Mouse (Mus musculus) adrenal gland, postnatal 25 days (tissue): ENCODE measurements around the gene Kcnc1. TPM values are rescaled to one million over a fixed set of nuclear protein-coding genes. Genes with fewer than 3 reads are reported as not detected.
A peak's percentile ranks its signal among the peaks of the same experiment; 100 is the strongest.

ENCODE experiments used
- DNase-seq: peaks from one replicate; pipeline ENCODE4 v3.0.0; 2021; ENCODE audit warnings: mixed read lengths
- long read RNA-seq: library from polyadenylated mRNA; stranded (forward); transcript quantifications from one replicate; pipeline ENCODE4 v2.0.0, GENCODE M21; 2021
- total RNA-seq: library from RNA; stranded (reverse); gene quantifications from 2 replicates; pipeline ENCODE4 v1.2.3, GENCODE M21; 2021

Gene Kcnc1
- 0.33 TPM in 2 replicates for total RNA-seq
- long read RNA-seq: 0 reads

DNA sequence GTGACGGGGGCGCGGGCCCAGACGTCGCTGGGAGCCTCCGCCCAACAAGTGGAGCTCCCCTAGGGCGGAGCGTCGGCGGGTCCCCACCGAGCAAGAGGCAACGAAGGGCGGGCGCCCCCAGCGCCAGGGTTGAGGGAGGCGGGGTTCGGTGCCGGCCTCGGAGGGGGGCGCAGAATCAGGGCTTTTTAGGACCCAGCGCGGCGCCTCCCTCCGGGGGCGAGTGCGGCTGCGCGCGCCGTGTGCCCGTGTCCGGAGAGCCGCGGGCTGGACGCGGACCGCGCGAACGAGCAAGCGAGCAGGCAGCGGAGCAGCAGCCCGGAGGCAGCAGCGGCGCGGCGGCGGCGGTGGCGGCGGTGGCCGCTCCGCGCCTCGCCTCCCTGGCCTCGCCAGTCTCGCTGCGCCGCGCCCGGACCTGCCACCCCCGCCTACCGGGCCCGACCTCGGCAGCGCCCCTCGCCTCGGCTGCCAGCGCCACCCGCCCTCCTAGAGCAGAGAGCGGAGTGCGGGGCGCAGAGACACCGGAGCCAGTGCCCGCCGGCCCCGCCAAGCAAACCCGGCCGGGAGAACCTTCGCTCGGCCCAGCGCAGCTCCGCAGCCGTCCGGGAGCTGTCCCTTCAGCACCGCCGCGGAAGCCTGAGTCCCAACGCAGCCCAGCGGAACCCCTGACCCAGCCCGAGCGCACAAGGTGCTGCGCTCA is at the start of gene Kcnc1:
Kcnc1 (plus strand) TSS at position 267 of the 697 bp plus-strand sequence.
- peak; percentile 87 for DNase-seq

DNA sequence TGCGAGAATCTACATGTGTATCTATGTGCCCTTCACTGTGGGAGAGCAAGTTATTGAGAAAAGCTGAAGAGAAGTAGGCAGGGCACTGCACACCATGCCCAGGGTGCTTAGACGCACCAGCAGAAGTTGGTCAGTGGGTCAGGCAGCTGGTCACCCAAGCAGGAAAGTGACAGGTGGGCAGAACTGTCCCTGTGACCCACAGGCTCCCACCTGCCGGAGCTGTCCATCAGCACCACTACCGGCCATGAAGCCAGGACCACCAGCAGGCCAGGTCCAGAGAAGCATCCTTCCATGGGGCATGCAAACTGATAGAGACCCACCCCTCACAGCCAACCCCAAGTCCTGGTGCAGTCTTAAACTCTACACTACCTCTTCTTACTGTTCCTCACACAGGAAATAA is 48.6 kb upstream of the Kcnc1 start:
- no peak for DNase-seq

DNA sequence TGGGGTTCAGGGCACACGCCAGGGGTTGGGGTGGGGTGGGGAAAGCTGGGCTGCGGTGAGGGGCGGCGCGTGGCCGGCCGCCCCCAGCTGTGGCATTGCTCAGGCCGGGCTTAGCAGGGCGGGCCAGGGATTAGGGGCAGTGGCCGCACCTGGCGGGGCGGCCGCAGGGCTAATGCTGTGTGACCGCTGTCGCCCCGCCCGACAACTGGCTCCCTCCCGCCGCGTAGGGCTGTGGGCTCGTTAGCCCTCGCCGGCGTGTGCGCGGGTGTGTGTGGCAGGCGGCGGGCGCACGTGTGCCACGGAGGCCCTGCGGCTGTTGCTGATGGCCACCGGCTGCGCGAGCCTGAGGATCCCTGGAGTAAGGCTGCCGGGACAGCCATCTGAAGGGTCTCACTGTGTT is 47.5 kb upstream of the Kcnc1 start:
- DNase-seq: no peak

DNA sequence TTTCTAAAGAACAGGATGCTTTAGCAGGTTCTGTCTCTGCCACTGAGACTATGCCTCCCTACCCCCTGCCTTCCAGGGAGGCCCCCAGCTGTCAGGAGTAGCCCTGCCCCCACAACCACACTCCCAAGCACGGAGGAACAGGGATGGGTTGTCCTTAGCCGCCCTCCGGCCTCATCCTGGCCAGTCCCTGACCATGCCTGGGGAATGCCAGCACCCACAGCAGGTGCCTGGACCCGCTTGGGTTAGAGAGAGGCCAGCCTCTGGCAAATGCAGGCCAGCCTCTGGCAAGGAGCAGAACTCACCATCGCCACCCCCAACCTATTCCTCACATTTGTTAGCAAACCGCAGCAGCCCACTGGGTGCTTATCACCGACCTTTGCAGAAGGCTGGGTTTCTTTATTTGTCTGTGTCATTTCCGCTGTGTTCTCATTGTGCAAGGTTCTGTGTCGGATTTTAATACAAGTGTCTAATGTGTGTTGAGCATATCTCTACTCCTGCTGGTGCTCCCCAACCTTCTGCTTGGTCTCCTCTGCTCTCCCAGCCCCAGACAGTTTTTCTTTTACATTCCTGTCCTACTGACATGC is 46.1 kb upstream of the Kcnc1 start:
- no peak for DNase-seq

DNA sequence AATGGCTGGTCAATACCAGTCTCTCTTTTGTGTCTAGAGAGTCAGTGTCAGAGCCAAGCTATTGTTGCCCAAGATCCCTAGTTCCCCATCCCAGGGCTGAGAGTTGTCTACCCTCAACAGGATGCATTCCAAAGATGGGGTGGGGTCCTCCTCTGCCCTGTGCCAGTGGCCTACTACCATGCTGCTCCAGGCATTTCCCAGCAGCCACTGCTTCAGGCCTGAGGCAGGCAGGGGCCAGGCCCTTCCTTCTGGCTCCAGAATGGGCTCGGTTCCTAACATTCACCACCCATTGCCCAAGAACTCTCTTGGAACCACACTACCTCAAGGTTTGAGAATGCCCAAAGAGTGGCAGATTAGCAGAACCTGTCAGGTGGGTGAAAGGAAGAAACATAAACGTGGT is 43.5 kb upstream of the Kcnc1 start:
- DNase-seq: no peak

DNA sequence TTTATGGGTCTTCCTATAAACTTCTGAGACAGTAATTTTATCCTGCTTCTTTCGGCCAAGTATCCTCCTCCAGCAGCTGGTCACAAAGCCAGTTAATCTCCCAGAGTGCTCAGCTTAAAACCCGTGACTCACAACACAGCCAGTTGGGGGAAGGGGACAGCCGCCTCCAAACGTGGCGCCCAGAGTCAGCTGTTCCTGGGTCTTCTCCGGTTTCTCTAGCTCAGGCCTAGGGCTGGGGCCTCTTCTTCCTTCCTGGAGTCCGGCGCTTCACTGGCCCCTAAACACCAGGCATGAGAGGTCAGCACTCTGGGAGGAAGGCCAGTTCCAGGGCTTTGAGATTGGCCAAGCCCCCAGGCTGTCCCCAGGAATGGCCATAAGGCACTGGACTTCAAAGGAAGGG is 43.1 kb upstream of the Kcnc1 start:
- DNase-seq: no peak

DNA sequence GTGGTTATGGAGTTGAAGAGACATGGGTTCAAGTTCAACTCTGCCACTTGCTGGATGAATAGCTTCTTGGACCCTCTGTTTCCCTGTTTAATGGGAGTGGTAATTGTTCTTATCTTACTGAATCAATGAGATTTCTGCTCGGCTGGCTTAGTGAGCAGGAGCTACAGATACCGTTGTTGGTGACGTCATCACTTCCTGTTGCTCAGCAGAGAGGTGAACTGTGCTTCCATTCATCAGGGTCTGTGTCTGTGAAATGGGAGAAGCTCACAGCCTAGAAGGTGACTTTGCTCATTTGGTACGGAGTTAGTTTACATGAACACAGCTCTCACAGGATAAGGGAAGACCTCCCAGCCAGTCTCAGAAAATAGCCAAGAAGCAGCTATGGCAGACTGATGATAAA is 42.4 kb upstream of the Kcnc1 start:
- DNase-seq: no peak

DNA sequence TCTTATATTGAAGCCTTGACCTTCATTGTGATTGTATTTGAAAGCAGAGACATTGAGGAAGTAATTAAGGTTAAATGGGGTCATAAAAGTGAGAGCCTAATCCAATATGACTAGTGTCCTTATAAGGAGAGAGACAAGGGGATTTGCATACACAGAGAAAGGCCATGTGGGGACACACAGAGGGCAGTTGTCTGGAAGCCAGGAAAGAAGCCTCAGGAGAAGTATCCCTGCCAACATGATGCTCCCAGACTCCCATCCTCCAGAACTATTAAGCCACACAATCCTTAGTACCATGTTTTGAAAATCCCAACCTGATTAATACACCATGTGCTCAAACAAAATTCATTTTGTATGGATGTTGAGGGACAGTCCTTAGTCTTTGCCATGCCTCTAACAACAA is 34.5 kb upstream of the Kcnc1 start:
- DNase-seq: no peak

DNA sequence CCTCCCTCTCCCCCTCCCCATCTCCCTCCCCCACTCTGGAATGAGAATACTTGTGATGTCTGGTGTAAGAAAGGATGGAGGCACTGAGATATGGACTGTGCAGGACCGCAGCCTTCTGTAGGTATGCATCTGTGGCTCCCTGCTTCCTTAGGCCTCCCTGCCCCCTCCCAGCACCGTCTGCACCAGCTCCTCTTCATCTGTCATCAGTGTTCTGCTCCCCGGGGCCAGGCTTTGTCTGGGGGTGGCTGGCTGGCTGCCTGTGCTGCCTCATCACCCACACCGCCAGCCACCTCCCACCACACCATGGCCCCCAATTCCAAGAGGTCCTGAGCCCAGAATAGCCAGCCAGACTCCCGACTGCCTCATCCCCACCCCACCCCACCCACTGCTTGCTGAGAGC is 32.1 kb upstream of the Kcnc1 start:
- no peak for DNase-seq

DNA sequence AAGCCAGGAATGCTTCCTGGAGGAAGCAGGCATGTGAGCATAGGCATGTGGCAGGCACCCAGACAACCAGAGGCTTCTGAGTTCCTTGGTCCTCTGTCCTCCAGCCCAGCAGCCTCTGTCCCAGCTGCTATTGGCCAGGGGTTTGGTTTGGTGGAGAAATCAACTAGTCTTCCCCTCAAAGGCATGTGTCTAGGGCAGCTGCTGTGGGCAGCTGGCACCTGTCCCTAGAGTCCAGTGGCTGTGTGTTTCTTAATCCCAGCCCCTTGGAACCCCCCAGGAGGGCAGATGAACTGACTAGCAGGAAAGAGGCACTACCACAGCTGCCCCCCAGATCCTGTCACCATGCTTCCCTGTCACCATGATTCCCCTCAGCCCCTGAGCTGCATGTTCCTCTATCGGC is 30.5 kb upstream of the Kcnc1 start:
- DNase-seq: no peak

DNA sequence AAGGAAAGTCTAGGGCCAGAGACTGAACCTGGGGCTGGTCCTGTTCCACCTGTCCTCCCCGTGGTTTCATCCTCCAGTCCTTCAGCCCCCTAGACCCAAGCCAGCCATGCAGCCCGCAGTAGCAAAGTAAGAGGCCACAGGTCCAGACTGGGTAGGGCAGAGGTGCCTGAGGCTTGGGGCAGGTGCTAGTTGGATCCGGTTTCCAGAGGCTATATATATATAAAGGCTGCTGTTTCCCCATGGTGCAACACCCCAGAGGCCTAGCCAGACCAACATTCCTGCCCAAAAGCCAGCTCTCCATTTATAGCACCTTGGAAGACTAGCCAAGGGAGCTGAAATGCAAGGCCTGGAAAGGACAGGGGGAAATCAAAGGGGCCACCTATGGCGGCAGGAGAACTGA is 25.2 kb upstream of the Kcnc1 start:
- no peak for DNase-seq

DNA sequence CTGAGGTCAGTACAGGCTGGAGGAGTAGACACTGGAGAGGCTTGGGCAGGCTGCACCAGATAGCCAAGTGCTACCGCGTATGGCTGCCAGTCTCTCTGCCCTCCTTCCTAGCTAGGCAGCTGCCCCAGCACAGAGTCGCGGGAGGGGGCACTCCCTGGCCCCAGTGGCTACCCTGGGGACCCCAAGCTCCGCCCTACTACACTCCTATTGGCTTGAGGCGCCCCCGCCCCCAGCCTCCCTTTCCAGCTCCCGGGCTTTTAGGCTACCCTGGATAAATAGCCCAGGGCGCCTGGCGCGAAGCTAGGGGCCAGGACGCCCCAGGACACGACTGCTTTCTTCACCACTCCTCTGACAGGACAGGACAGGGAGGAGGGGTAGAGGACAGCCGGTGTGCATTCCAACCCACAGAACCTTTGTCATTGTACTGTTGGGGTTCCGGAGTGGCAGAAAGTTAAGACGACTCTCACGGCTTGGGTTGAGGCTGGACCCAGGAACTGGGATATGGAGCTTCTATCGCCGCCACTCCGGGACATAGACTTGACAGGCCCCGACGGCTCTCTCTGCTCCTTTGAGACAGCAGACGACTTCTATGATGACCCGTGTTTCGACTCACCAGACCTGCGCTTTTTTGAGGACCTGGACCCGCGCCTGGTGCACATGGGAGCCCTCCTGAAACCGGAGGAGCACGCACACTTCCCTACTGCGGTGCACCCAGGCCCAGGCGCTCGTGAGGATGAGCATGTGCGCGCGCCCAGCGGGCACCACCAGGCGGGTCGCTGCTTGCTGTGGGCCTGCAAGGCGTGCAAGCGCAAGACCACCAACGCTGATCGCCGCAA is 19.9 kb upstream of the Kcnc1 start, which contains the start of gene Myod1:
Myod1 (plus strand) TSS at position 303 of the 836 bp plus-strand sequence.
- no peak for DNase-seq

DNA sequence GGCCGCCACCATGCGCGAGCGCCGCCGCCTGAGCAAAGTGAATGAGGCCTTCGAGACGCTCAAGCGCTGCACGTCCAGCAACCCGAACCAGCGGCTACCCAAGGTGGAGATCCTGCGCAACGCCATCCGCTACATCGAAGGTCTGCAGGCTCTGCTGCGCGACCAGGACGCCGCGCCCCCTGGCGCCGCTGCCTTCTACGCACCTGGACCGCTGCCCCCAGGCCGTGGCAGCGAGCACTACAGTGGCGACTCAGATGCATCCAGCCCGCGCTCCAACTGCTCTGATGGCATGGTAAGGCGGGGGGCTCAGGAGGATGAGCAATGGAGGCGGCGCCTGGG is 19.3 kb upstream of the Kcnc1 start:
- DNase-seq: peak; percentile 10

DNA sequence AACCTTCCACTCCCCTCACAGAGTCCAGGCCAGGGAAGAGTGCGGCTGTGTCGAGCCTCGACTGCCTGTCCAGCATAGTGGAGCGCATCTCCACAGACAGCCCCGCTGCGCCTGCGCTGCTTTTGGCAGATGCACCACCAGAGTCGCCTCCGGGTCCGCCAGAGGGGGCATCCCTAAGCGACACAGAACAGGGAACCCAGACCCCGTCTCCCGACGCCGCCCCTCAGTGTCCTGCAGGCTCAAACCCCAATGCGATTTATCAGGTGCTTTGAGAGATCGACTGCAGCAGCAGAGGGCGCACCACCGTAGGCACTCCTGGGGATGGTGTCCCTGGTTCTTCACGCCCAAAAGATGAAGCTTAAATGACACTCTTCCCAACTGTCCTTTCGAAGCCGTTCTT is 18.2 kb upstream of the Kcnc1 start:
- DNase-seq: peak; percentile 20

DNA sequence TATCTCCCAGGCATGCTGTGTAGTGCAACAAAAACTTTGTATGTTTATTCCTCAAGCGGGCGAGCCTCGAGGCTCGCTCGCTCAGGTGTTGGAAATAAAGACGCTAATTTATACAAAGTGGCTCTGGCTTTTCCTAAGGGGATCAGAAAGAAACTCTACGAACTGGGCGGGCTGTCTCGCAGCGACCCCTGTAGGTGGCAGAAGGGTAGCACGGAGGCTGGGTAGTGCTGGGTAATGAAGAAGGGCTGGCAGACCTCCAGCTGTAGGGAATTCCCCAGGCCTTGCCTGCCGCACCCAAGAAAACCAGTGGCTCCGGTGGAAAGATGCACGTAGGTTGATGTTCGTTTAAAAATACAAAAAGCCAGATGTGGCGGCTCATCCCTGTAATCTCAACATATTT is 17.3 kb upstream of the Kcnc1 start:
- DNase-seq: peak; percentile 63

DNA sequence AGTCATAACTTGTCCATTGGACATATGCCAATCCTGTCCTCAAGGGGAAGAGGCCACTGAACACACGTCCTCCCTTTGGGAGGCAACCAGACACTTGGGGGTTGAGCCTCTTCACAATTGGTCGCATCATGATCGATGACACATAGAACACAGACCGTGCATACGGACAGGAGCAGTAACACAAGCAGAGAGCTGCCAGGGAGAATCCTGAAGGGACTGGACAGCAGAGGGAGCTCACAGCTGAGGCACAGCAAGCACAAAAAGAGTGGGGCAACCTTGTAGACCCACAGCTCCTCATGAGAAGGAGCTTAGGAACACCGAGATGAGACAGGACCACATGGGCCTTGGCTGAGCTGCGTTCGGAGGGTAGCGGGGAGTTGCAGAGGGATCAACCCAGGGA is 15.7 kb upstream of the Kcnc1 start:
- no peak for DNase-seq

DNA sequence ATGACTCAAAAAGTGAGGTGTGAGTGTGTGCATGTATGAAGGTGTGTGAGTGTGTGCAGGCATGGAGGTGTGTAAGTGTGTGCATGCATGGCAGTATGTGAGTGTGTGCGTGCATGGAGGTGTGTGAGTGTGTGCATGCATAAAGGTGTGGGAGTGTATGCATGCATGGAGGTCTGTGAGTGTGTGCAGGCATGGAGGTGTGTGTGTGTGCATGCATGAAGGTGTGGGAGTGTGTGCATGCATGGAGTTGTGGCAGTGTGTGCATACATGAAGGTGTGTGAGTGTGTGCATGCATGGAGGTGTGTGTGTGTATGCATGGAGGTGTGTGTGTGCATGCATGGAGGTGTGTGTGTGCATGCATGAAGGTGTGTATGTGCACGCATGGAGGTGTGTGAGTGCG is 8.9 kb upstream of the Kcnc1 start:
- no peak for DNase-seq

DNA sequence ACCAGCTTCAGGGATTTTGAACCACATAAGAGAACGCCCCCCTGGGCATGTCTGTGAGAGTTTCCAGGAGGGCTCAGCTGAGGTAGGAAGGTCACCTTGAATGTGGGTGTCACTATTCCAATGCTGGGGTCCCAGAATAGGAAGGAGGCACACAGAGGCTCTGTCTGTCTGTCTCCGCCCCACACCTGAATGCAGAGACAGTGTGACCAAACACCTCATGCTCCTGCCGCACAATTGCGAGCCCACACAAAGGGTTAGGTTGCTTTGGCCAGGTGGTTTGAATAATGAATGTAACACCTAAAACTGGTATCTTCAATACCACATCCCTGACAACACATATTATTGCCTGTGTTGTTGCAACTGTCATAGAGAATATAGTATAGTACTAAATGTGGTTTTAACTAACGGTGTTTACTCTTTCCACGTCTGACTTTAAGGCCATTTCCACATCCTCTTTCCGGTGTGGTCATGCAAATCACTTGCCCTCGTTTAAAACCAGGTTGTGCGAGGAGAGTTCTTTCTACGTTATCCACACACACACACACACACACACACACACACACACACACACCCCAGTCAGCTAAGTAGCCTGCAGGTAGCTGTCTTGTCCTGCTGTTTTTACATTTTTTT is 6.7 kb upstream of the Kcnc1 start:
- no peak for DNase-seq

DNA sequence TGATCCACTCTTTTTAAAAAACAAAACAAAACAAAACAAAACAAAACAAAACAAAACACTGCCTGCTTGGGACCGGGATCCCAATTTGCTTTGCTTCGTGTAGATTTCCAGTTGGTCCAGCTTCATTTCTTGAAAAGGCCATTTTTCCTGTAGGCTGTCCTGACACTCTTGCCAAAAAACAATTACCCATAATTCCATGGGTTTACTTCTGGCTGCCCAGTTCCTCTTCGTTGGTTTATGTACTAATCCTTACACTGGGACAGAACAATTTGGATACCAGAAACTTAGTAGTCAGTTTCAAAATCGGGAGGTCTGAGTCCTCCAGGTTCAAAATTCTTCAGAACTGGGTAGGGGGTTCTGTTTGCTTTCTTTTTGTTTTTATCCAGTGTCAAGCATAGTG is 6.1 kb upstream of the Kcnc1 start:
- DNase-seq: no peak

DNA sequence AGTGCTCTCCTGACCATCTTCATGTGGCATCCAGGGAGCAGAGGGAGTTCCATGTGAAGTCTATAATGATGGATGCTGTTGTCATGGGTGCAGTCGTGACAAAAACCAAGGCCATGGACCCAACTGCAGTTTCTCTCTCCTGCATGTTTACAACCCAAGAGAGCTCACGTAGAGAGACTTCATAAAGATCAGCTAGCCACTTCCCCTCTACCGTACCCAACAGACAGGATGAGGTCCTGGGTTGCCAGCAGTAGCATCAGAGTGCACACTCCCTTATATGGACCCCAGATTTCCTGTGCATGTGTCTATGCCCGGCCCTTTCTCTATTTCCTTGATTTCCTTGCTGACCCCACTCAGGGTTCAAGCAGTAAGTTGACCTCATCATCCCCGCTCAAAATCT is 4.6 kb upstream of the Kcnc1 start:
- no peak for DNase-seq

DNA sequence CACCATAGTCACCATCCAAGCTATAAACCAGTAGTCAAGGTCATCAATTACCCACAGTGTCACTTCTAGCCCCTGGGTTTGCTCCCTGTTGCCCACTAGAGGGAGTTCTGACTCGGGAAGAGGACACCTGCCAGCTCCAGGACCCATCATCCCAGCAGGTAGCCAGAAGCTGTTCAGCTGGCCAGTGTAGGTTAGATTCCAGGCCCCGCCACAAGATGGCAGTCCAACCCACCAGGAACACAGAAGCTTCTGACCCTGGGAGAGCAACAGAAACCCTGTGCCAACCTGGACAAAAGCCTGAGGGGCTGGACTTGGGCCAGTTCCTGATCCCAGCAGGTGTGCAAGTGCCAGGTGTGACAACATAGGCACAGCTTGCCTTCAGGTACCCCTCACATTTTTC is 3.2 kb upstream of the Kcnc1 start:
- DNase-seq: peak; percentile 79

DNA sequence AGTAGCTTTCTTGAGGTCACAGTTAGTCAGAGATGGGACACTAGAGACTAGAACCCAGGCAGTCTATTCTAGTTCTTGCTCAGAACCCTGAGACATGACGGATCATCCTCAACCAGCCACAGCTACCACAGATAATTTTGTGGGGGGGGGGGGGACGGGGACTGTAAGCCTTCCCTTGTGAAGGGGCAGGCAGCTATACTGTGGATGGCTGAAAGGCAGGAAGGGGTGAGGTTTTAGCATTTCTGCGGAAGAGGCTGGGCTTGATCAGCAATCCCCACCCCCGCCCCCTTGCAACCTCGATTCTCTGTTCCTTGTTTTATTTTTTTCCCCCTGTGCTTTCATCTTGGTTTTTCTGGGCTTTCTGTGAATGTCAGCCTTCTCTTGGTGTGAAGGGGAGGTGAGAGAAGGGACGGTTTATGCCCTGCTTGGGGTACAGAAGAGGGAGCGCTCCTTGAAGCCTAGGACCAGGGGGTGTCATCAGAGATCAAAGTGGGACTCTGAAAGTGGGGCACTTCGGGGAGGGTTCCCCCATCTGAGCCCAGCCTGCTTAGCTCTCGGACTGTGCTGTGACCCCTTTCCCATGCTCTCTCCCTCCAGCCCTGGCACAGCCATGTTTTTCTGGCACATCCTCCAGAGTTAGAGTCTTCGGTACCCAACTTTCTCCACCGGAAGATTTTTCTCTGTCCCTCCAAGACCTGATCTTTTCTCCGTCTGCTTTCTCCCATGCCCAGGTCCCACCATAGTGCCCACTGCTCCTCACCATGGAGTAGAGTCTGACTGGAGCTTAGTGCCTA is 2.4 kb upstream of the Kcnc1 start:
- no peak for DNase-seq
